Mouse (Mus musculus) kidney, postnatal 14 days (tissue): ENCODE data around the gene Olfr902.
"Not testable (repeated sequence)": the region's sequence is repeated elsewhere in the genome, so short reads cannot be mapped to it uniquely, and the experiment has no call there.

Experiments
- DNase-seq: peaks from one replicate; pipeline ENCODE4 v3.0.0; 2022; ENCODE audit warnings: mixed read lengths

Olfr902 gene

GRCm38 (mm10) chr9:38447352-38447751 is at the start of gene Olfr902:
TSS of gene Olfr902 (plus strand) at chr9:38447652.
- DNase-seq, result no peak

DNA sequence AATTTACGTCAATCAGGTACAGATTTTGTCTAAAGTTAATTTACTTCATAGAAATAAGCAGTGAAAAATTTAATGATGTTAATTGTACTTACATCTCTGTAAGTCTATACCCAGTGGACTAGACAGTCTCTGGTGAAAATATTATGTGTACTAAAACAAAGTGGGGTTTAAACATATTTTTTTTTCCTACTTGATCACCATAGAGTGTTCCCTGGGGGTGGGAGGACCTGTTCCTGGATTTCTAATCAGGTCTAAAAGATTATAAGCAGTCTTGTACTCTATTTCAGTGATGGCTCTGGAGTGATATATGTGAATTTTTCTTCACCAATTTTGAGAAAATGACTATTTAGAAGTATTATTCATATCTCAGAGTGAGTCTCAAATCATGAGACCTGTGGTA is 46.1 kb upstream of the Olfr902 start, which contains the start of gene Olfr147:
Gene Olfr147 (plus strand): TSS at position 301 of the 400 bp plus-strand sequence.
- DNase-seq, result no peak

GRCm38 (mm10) chr9:38407502-38407901 is 40.0 kb upstream of the Olfr902 start:
- DNase-seq, result not testable (repeated sequence)

DNA sequence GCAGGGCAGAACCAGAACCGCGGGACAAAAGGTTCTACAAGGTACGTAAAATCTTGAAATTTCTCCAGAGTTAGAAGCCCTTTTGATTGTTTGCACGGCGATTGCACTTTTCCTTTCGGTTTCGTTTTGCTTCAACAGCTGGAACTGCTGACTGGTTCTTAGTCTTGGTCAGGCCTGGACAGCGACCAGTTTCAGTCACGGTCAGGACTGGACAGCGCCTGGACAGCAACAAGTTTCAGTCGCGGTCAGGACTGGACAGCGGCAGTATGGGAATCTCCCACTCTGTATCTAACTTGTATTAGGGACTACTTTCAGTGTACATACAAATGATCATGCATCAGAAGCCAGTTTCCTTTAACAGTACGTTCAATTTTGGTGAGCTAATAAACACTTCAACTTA is 34.0 kb upstream of the Olfr902 start:
- DNase-seq, result peak; percentile 2

- DNase-seq, result no peak
Measured at GRCm38 (mm10) chr9:38423801-38424200, 23.7 kb upstream of the Olfr902 start.

GRCm38 (mm10) chr9:38427026-38427425 is 20.4 kb upstream of the Olfr902 start:
- no peak for DNase-seq

DNA sequence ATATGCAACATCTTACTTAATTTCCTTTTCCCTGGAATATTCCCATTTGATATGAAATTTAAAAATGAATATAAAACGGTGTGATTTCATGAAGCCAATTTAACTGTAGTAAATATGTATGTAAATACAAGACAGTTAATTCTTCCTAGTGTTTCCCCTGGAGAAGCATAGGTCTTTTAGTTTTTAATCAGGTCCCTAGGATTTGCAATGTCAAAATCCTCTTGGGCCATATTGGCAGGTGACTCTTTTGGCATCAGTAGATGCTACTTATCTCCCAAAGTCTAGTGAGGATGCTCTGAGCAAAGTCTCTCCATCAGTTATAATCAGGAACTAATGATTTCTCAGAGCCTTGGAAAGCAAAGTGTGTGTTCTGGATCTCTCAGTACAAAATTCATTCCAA is 18.3 kb upstream of the Olfr902 start, which contains the start of gene Olfr901:
Gene Olfr901 (plus strand): TSS at position 301 of the 400 bp plus-strand sequence.
- no peak for DNase-seq

- DNase-seq, result no peak
Measured at GRCm38 (mm10) chr9:38462844-38463243, 15.4 kb downstream of the Olfr902 start, which contains the start of gene Olfr904. TSS of gene Olfr904 (plus strand) at chr9:38463144.

GRCm38 (mm10) chr9:38470807-38471206 is 23.4 kb downstream of the Olfr902 start, which contains the start of gene Olfr905:
TSS of gene Olfr905 (plus strand) at chr9:38471107.
- DNase-seq, result no peak

- DNase-seq, result no peak
Measured at GRCm38 (mm10) chr9:38486785-38487184, 39.3 kb downstream of the Olfr902 start, which contains the start of gene Olfr906. TSS of gene Olfr906 (plus strand) at chr9:38487085.

- no peak for DNase-seq
Measured at GRCm38 (mm10) chr9:38495501-38495900, 48.0 kb downstream of the Olfr902 start, which contains the start of gene Olfr907. TSS of gene Olfr907 (plus strand) at chr9:38495801.
